Mouse (Mus musculus): Measurements from ENCODE around the gene Pzp.

GRCm38 (mm10) chr6:128474112-128474511 lies 52.4 kb downstream of the Pzp start:
- no peak for TF ChIP-seq GATA1 (IDR thresholded peaks at IDR 0.05; ENCODE audit: borderline replicate concordance, low read length)
- TF ChIP-seq FLI1 (IDR thresholded peaks at IDR 0.05; ENCODE audit: low read length) = no peak
